In genomic region chr12:39938211-39938610, GRCm38 (mm10) we compare ENCODE assay signal across 16 mouse cellular contexts.
"Had no signal": no experiment of that assay in that cellular context is flagged by ENCODE, and none has a peak within 500 bp of the region (broad histone marks: within the 10 kb centered on the region; RNA-seq: fewer than 3 reads in every experiment).

No protein-coding gene starts in this region.

- H3K36me3 ChIP-seq: neural tube, embryonic 13.5 days; neural tube, embryonic 15.5 days; stomach, embryonic 15.5 days had no signal

- H3K9ac ChIP-seq: neural tube, embryonic 13.5 days; neural tube, embryonic 15.5 days; stomach, embryonic 15.5 days had no signal

- H3K4me3 ChIP-seq: neural tube, embryonic 13.5 days; neural tube, embryonic 15.5 days; stomach, embryonic 15.5 days had no signal

- H3K27ac ChIP-seq: neural tube, embryonic 13.5 days; neural tube, embryonic 15.5 days; stomach, embryonic 15.5 days; stomach, postnatal 0 days had no signal

- H3K27me3 ChIP-seq: neural tube, embryonic 13.5 days; neural tube, embryonic 15.5 days; stomach, embryonic 15.5 days had no signal

- H3K9me3 ChIP-seq: neural tube, embryonic 13.5 days; neural tube, embryonic 15.5 days; stomach, embryonic 15.5 days had no signal

- H3K4me1 ChIP-seq: neural tube, embryonic 13.5 days; neural tube, embryonic 15.5 days; stomach, embryonic 15.5 days had no signal

- H3K4me2 ChIP-seq: neural tube, embryonic 13.5 days; neural tube, embryonic 15.5 days; stomach, embryonic 15.5 days had no signal

- DNase-seq: retina, postnatal 1 day; right cerebral cortex, adult 18-20 months; right cerebral cortex, postnatal 14 days; right cerebral cortex, postnatal 25 days; right cerebral cortex, postnatal 4 days; spleen, adult 18-20 months; thymus, adult 18-20 months; thymus, adult 2 months; thymus, postnatal 14 days; thymus, postnatal 25 days; thymus, postnatal 36 days; thymus, postnatal 4 days had no signal
